Mouse (Mus musculus) heart, adult 2 months (tissue): ENCODE data around the gene Kctd2.

Experiments used
- CTCF ChIP-seq: fragments of 200-600 bp; IDR thresholded peaks from 2 replicates; pipeline ENCODE4 v1.8.1; 2022; ENCODE audit warnings: antibody characterized with exemption, mild to moderate bottlenecking, moderate library complexity
- EP300 ChIP-seq: fragments of 200-500 bp; IDR thresholded peaks from 2 replicates; pipeline ENCODE4 v1.6.1; 2011; ENCODE audit warnings: low read depth, low read length, control low read depth; ENCODE audit not compliant: insufficient read depth
- POLR2A ChIP-seq: fragments of 200-500 bp; IDR thresholded peaks from 2 replicates; pipeline ENCODE4 v1.6.1; 2011; ENCODE audit warnings: mild to moderate bottlenecking, low read depth, low read length, control low read depth; ENCODE audit not compliant: insufficient read depth

GRCm38 (mm10) chr11:115419531-115420237 is at the start of gene Kctd2, which contains the start of gene Atp5h:
- TF ChIP-seq CTCF (no peak), EP300 (0 out of 2 replicates have a peak, but pooled peaks have one; percentile 21), POLR2A (peak; percentile 97)
